14 mouse cellular contexts compared by ENCODE assay signal in the genomic region with DNA sequence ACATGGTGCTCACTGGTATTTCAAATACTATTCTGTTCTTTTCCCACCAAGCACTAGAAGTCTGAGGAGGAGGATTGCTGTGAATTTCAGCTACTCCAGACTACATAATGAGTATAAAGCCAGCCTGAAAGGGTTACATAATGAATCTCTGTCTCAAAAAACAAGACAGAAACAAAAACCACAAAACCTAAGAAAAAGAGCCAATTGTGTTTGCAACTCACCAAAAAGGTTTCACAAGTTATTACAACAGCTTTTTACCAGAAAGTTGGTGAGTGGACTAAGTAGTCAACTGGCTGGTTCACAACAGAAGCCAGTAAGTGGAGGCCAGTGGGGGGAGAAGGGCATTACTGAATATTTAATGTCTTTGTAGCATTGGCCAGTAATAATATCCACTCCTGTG.
"Had no signal": no experiment of that assay in that cellular context is flagged by ENCODE, and none has a peak within 500 bp of the region (broad histone marks: within the 10 kb centered on the region; RNA-seq: fewer than 3 reads in every experiment).

No protein-coding gene starts in this region.

- H3K9me3 ChIP-seq: limb, embryonic 10.5 days; liver, embryonic 13.5 days; megakaryocyte, embryonic 14.5 days; midbrain, embryonic 12.5 days; neural tube, embryonic 15.5 days had no signal

- DNase-seq: kidney, adult 11 months; kidney, adult 9 months; kidney, postnatal 36 days; layer of hippocampus, adult 9-11 months; liver, embryonic 13.5 days; liver, postnatal 0 days; right cerebral cortex, postnatal 14 days; thymus, postnatal 4 days had no signal

- H3K9ac ChIP-seq: liver, embryonic 13.5 days; liver, postnatal 0 days; midbrain, embryonic 12.5 days; neural tube, embryonic 15.5 days had no signal

- H3K4me2 ChIP-seq: liver, embryonic 13.5 days; midbrain, embryonic 12.5 days; neural tube, embryonic 15.5 days had no signal

- H3K4me3 ChIP-seq: left cerebral cortex, adult 2 months; limb, embryonic 10.5 days; liver, embryonic 13.5 days; megakaryocyte, embryonic 14.5 days; midbrain, embryonic 12.5 days; neural tube, embryonic 15.5 days had no signal

- H3K36me3 ChIP-seq: liver, embryonic 13.5 days; midbrain, embryonic 12.5 days; neural tube, embryonic 15.5 days had no signal

- H3K27ac ChIP-seq: kidney, postnatal 0 days; left cerebral cortex, adult 2 months; limb, embryonic 10.5 days; liver, embryonic 13.5 days; midbrain, embryonic 12.5 days; neural tube, embryonic 15.5 days had no signal

- ATAC-seq: liver, postnatal 0 days had no signal

- H3K27me3 ChIP-seq: liver, embryonic 13.5 days; megakaryocyte, embryonic 14.5 days; midbrain, embryonic 12.5 days; neural tube, embryonic 15.5 days had no signal
